Comparison of ENCODE assay signal across 8 mouse cellular contexts in the genomic region with DNA sequence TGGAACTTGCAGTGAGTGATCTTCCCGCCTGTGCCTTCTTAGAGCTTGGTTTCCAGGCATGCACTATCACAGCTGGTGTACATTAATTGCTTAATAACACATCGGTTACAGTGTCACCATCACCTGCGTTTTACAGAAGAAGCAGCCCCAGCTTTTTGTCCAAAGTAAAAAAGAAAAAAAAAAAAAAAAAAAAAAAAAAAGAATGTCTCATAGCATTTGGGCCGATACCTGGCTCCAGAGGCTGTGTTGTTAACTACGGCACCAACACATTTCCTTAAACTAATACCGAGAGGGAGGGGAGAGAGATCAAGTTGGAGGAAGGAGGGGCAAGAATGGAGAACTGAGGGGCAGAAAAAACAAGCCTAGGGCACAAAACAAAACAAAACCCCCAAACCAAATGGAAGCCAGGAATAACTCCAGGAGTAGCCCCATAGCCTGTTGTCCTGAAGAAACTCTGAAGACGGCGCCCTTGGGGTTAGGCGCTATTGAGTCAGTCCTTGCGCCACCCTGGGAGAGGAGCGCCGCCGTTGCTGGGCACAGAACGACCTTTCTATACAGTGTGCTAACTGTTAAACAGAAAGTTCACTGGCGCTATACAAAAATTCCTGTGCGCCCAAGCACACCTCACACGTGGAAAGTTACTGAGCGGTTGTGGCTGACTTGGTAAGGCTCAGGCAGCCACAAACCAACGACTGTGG. TPM values are rescaled to one million over a fixed set of nuclear protein-coding genes. Genes with fewer than 3 reads are reported as not detected.
DNase-seq lines count a peak whose midpoint lies in the region; ATAC-seq and TF ChIP-seq lines count a peak whose summit lies in the region.

No protein-coding gene starts in this region.

- H3K4me1 ChIP-seq in hindbrain, postnatal 0 days (ENCODE audit: insufficient read depth, low read length), result 0 out of 2 replicates have a peak, but pooled peaks cover 3% of the 10 kb centered on the region
- H3K4me1 ChIP-seq in liver, embryonic 15.5 days (replicated peaks), result peaks cover 53% of the 10 kb centered on the region
- H3K4me1 ChIP-seq in neural tube, embryonic 11.5 days (ENCODE audit: control insufficient read depth, insufficient read depth, low read length), result peaks cover 4% of the 10 kb centered on the region; the same call in 1 of the 2 replicates

- H3K4me2 ChIP-seq in hindbrain, postnatal 0 days (ENCODE audit: low read depth, low read length), result peak overlapping the region; percentile 94
- H3K4me2 ChIP-seq in liver, embryonic 15.5 days, result peak overlapping the region; percentile 90
- peak overlapping the region; percentile 85 for H3K4me2 ChIP-seq in neural tube, embryonic 11.5 days (ENCODE audit: low read depth)

- no peak overlapping the region for H3K27ac ChIP-seq in hindbrain, postnatal 0 days
- H3K27ac ChIP-seq in liver, embryonic 15.5 days (replicated peaks), result peak overlapping the region; percentile 99
- H3K27ac ChIP-seq in neural tube, embryonic 11.5 days (ENCODE audit: low read depth, low read length), result 0 out of 2 replicates have a peak overlapping the region, but pooled peaks have one; percentile 35

- no peaks in the 10 kb centered on the region for H3K36me3 ChIP-seq in hindbrain, postnatal 0 days (ENCODE audit: insufficient read depth, low read length)
- peaks cover 27% of the 10 kb centered on the region for H3K36me3 ChIP-seq in liver, embryonic 15.5 days (replicated peaks)
- H3K36me3 ChIP-seq in neural tube, embryonic 11.5 days (ENCODE audit: control insufficient read depth, insufficient read depth, low read length), result 0 out of 2 replicates have a peak, but pooled peaks cover 2% of the 10 kb centered on the region

- WGBS in hindbrain, postnatal 0 days, result 17% methylated on average over 19 of the region's 19 CpGs
- 20% methylated on average over 19 of the region's 19 CpGs for WGBS in liver, embryonic 15.5 days (ENCODE audit: insufficient replicate concordance)
- 18% methylated on average over 19 of the region's 19 CpGs for WGBS in neural tube, embryonic 11.5 days

- peak; percentile 12 to 62 for DNase-seq in adrenal gland, adult (ENCODE audit: inconsistent age in 2 of 2, low spot score in 1 of 2)
- no peak for DNase-seq in adrenal gland, postnatal 4 days (ENCODE audit: low spot score in 2 of 2)
- peak; percentile 76 for DNase-seq in embryo, embryonic 10.5 days (ENCODE audit: low spot score)
- peak; percentile 23 for DNase-seq in hindbrain, postnatal 0 days (ENCODE audit: low spot score)
- DNase-seq in neural tube, embryonic 11.5 days (ENCODE audit: low spot score), result peak; percentile 63
- DNase-seq in cerebellum, adult 11-12 months, result no peak
- no peak for DNase-seq in cerebellum, adult 11 months

- H3K9ac ChIP-seq in hindbrain, postnatal 0 days (replicated peaks; ENCODE audit: low read length), result no peak overlapping the region; the same call in 1 of the 2 replicates
- peak overlapping the region; percentile 97 for H3K9ac ChIP-seq in liver, embryonic 15.5 days
- peak overlapping the region; percentile 98 for H3K9ac ChIP-seq in neural tube, embryonic 11.5 days (ENCODE audit: low read length)

- no peak for ATAC-seq in hindbrain, postnatal 0 days
- ATAC-seq in liver, embryonic 15.5 days (ENCODE audit: insufficient read depth), result peak; percentile 8; the same call in 1 of the 2 replicates
- ATAC-seq in neural tube, embryonic 11.5 days (ENCODE audit: insufficient read depth, low FRiP score, low TSS enrichment), result no peak

- no peaks in the 10 kb centered on the region for H3K27me3 ChIP-seq in hindbrain, postnatal 0 days (ENCODE audit: insufficient read depth, low read length)
- peaks cover 6% of the 10 kb centered on the region; the same call in 1 of the 2 replicates for H3K27me3 ChIP-seq in liver, embryonic 15.5 days
- no peaks in the 10 kb centered on the region for H3K27me3 ChIP-seq in neural tube, embryonic 11.5 days (ENCODE audit: control insufficient read depth, insufficient read depth, low read length)

- no peaks in the 10 kb centered on the region for H3K9me3 ChIP-seq in hindbrain, postnatal 0 days (ENCODE audit: low read length)
- H3K9me3 ChIP-seq in liver, embryonic 15.5 days (replicated peaks), result no peaks in the 10 kb centered on the region
- no peaks in the 10 kb centered on the region for H3K9me3 ChIP-seq in neural tube, embryonic 11.5 days (ENCODE audit: control insufficient read depth, low read length)

- H3K4me3 ChIP-seq in hindbrain, postnatal 0 days (ENCODE audit: low read length), result peak overlapping the region; percentile 62
- H3K4me3 ChIP-seq in liver, embryonic 15.5 days (replicated peaks), result peak overlapping the region; percentile 82
- peak overlapping the region; percentile 88 for H3K4me3 ChIP-seq in neural tube, embryonic 11.5 days (ENCODE audit: low read depth, low read length)

- no peak for TF ChIP-seq CTCF in hindbrain, postnatal 0 days (IDR thresholded peaks at IDR 0.05; ENCODE audit: low read depth)

RNA-seq across cellular contexts. Expression of a gene that starts 0.6 kb away (rescaled TPM):
- total RNA-seq in adrenal gland, postnatal 4 days (2021), result 100 to 1,000 TPM; 139 to 224 TPM
- 322 and 324 TPM in 2 replicates for total RNA-seq in hindbrain, postnatal 0 days (2014; rRNA removed)
- polyA plus RNA-seq in hindbrain, postnatal 0 days (2015; fragmentation: Nextera tagmentation; extraction: Ambion mirVana), result 258 and 286 TPM in 2 replicates
- polyA plus RNA-seq in liver, embryonic 15.5 days (2015; fragmentation: Nextera tagmentation; extraction: Ambion mirVana), result 938 and 960 TPM in 2 replicates
- polyA plus RNA-seq in neural tube, embryonic 11.5 days (2014; fragmentation: Nextera tagmentation; extraction: Ambion mirVana), result 698 and 708 TPM in 2 replicates

RNA-seq across cellular contexts. Expression of a gene that starts 36.7 kb away (rescaled TPM):
- 10 to 100 TPM; 71.8 to 72.3 TPM for total RNA-seq in adrenal gland, postnatal 4 days (2021)
- 17.7 and 19.6 TPM in 2 replicates for total RNA-seq in hindbrain, postnatal 0 days (2014; rRNA removed)
- 77.1 and 80.3 TPM in 2 replicates for polyA plus RNA-seq in hindbrain, postnatal 0 days (2015; fragmentation: Nextera tagmentation; extraction: Ambion mirVana)
- polyA plus RNA-seq in liver, embryonic 15.5 days (2015; fragmentation: Nextera tagmentation; extraction: Ambion mirVana), result 25.0 and 27.5 TPM in 2 replicates
- 59.8 and 63.0 TPM in 2 replicates for polyA plus RNA-seq in neural tube, embryonic 11.5 days (2014; fragmentation: Nextera tagmentation; extraction: Ambion mirVana)

RNA-seq across cellular contexts. Expression of a gene that starts 53.6 kb away (rescaled TPM):
- total RNA-seq in adrenal gland, postnatal 4 days (2021), result 10 to 100 TPM; 11.7 to 16.4 TPM
- 6.3 and 30.1 TPM in 2 replicates for total RNA-seq in hindbrain, postnatal 0 days (2014; rRNA removed)
- polyA plus RNA-seq in hindbrain, postnatal 0 days (2015; fragmentation: Nextera tagmentation; extraction: Ambion mirVana), result 18.1 and 18.9 TPM in 2 replicates
- polyA plus RNA-seq in liver, embryonic 15.5 days (2015; fragmentation: Nextera tagmentation; extraction: Ambion mirVana), result 6.6 and 10.5 TPM in 2 replicates
- polyA plus RNA-seq in neural tube, embryonic 11.5 days (2014; fragmentation: Nextera tagmentation; extraction: Ambion mirVana), result 12.9 and 13.7 TPM in 2 replicates

Comparison
In these comparisons a context has a peak if more than half of its experiments do, and no peak if none do; other contexts are left out.
1. DNase-seq: peak in adrenal gland, adult (2 of 2), embryo, embryonic 10.5 days (single experiment), hindbrain, postnatal 0 days (single experiment) and neural tube, embryonic 11.5 days (single experiment); none in adrenal gland, postnatal 4 days (0 of 2), cerebellum, adult 11-12 months (single experiment) and cerebellum, adult 11 months (single experiment).
2. Peak in every context shown above with its lines, with median percentiles within 50 percentile points of each other: H3K4me2 ChIP-seq and H3K4me3 ChIP-seq.